Mouse (Mus musculus) liver, embryonic 11.5 days (tissue): ENCODE results near the gene Nr4a3. TPM values are rescaled to one million over a fixed set of nuclear protein-coding genes. Genes with fewer than 3 reads are reported as not detected.

Experiments used
- ATAC-seq: fragments of 200-750 bp; cut with Nextera tagmentation; replicated peaks from 2 replicates; pipeline ENCODE4 v1.8.0; 2017; ENCODE audit warnings: moderate number of reproducible peaks, mild to moderate bottlenecking, moderate TSS enrichment, moderate library complexity; ENCODE audit not compliant: low FRiP score
- DNase-seq: peaks from one replicate; pipeline ENCODE4 v3.0.0-alpha.2; 2017; ENCODE audit warnings: low spot score
- H3K27ac ChIP-seq: fragments of 300-500 bp; sonication (generic); 2 replicates; pipeline ENCODE4 v1.5.1; 2014; ENCODE audit warnings: mild to moderate bottlenecking, low read depth, low read length, control low read depth
- H3K27me3 ChIP-seq: fragments of 300-500 bp; sonication (generic); replicated peaks from 2 replicates; pipeline ENCODE4 v1.6.1; 2014; ENCODE audit warnings: low read length, mixed read lengths; ENCODE audit not compliant: control insufficient read depth, insufficient read depth
- H3K36me3 ChIP-seq: fragments of 300-500 bp; sonication (generic); 2 replicates; pipeline ENCODE4 v1.6.1; 2014; ENCODE audit warnings: mild to moderate bottlenecking, low read length, moderate library complexity, mixed read lengths; ENCODE audit not compliant: control insufficient read depth, insufficient read depth
- H3K4me1 ChIP-seq: fragments of 300-500 bp; sonication (generic); replicated peaks from 2 replicates; pipeline ENCODE4 v1.6.1; 2014; ENCODE audit warnings: low read length, mixed read lengths; ENCODE audit not compliant: control insufficient read depth, insufficient read depth
- H3K4me2 ChIP-seq: fragments of 300-500 bp; sonication (generic); 2 replicates; pipeline ENCODE4 v1.6.1; 2014; ENCODE audit warnings: mild to moderate bottlenecking, control low read depth, moderate library complexity
- H3K4me3 ChIP-seq: fragments of 300-500 bp; sonication (generic); 2 replicates; pipeline ENCODE4 v1.5.1; 2014; ENCODE audit warnings: low read depth, low read length, control low read depth
- H3K9ac ChIP-seq: fragments of 300-500 bp; sonication (generic); 2 replicates; pipeline ENCODE4 v1.6.1; 2014; ENCODE audit warnings: low read depth, low read length, control low read depth
- H3K9me3 ChIP-seq: fragments of 300-500 bp; sonication (generic); 2 replicates; pipeline ENCODE4 v1.6.1; 2016; ENCODE audit warnings: low read length, inconsistent platforms, mixed read lengths; ENCODE audit not compliant: control insufficient read depth
- WGBS: fragments of 180-500 bp; shearing (Covaris S2); extraction: QIAGEN DNeasy Blood & Tissue Kit; methylation state at CpG from one replicate; pipeline ENCODE4 v1.1.7; 2014; 5-methylcytosine and 5-hydroxymethylcytosine counted together
- polyA plus RNA-seq: library from polyadenylated mRNA; unstranded; fragments of >200 nt; fragmentation: Nextera tagmentation; extraction: Ambion mirVana; gene quantifications from 2 replicates; pipeline ENCODE4 v1.2.1, GENCODE M21; 2014

The Nr4a3 gene
- polyA plus RNA-seq = 0.04 TPM in 2 replicates

- Histone ChIP-seq H3K4me1 (peaks cover 8% of the 10 kb centered on the region; the same call in 1 of the 2 replicates), H3K36me3 (no peaks in the 10 kb centered on the region), H3K27ac (no peak within 1 kb of the TSS), H3K9ac (peak within 1 kb of the TSS; percentile 68), H3K4me2 (peak within 1 kb of the TSS; percentile 96), H3K9me3 (no peaks in the 10 kb centered on the region), H3K27me3 (peaks cover 51% of the 10 kb centered on the region), H3K4me3 (peak within 1 kb of the TSS; percentile 70)
- ATAC-seq = peak; percentile 77
- 0% methylated on average over 40 of the region's 54 CpGs for WGBS
- DNase-seq = peak; percentile 80
These were observed at the start of gene Nr4a3 for GRCm38 (mm10) chr4:48044491-48045211. TSS of gene Nr4a3 (plus strand) at chr4:48045153.

GRCm38 (mm10) chr4:48002969-48003368 lies 42.0 kb upstream of the Nr4a3 start:
- Histone ChIP-seq H3K27me3 (no peaks in the 10 kb centered on the region), H3K9me3 (no peaks in the 10 kb centered on the region), H3K4me3 (no peak overlapping the region), H3K27ac (no peak overlapping the region), H3K4me2 (no peak overlapping the region), H3K4me1 (no peaks in the 10 kb centered on the region), H3K9ac (no peak overlapping the region), H3K36me3 (no peaks in the 10 kb centered on the region)
- ATAC-seq (no peak), DNase-seq (no peak)
- 84% methylated on average over 4 of the region's 4 CpGs for WGBS

GRCm38 (mm10) chr4:48003456-48003855 lies 41.5 kb upstream of the Nr4a3 start:
- Histone ChIP-seq H3K27ac (no peak overlapping the region), H3K4me3 (no peak overlapping the region), H3K4me1 (no peaks in the 10 kb centered on the region), H3K9ac (no peak overlapping the region), H3K9me3 (no peaks in the 10 kb centered on the region), H3K4me2 (no peak overlapping the region), H3K27me3 (no peaks in the 10 kb centered on the region), H3K36me3 (no peaks in the 10 kb centered on the region)
- DNase-seq = no peak
- ATAC-seq = no peak
- WGBS = 87% methylated on average over 3 of the region's 3 CpGs

GRCm38 (mm10) chr4:48006355-48006754 lies 38.6 kb upstream of the Nr4a3 start:
- Histone ChIP-seq H3K4me1 (no peaks in the 10 kb centered on the region), H3K27ac (no peak overlapping the region), H3K36me3 (no peaks in the 10 kb centered on the region), H3K4me3 (no peak overlapping the region), H3K27me3 (no peaks in the 10 kb centered on the region), H3K9ac (no peak overlapping the region), H3K9me3 (no peaks in the 10 kb centered on the region), H3K4me2 (no peak overlapping the region)
- ATAC-seq (no peak), DNase-seq (no peak)
- 68% methylated on average over 3 of the region's 3 CpGs for WGBS

- ATAC-seq (no peak), DNase-seq (no peak)
- Histone ChIP-seq H3K9ac (no peak overlapping the region), H3K4me3 (no peak overlapping the region), H3K36me3 (no peaks in the 10 kb centered on the region), H3K4me2 (no peak overlapping the region), H3K27ac (no peak overlapping the region), H3K4me1 (no peaks in the 10 kb centered on the region), H3K9me3 (no peaks in the 10 kb centered on the region), H3K27me3 (no peaks in the 10 kb centered on the region)
- WGBS = 81% methylated on average over 3 of the region's 3 CpGs
These were observed 32.7 kb upstream of the Nr4a3 start for GRCm38 (mm10) chr4:48012209-48012608.

- Histone ChIP-seq H3K36me3 (no peaks in the 10 kb centered on the region), H3K27ac (no peak overlapping the region), H3K27me3 (no peaks in the 10 kb centered on the region), H3K9ac (no peak overlapping the region), H3K4me2 (no peak overlapping the region), H3K4me3 (no peak overlapping the region), H3K4me1 (no peaks in the 10 kb centered on the region), H3K9me3 (no peaks in the 10 kb centered on the region)
- DNase-seq (no peak), ATAC-seq (no peak)
- WGBS = 69% methylated on average over 3 of the region's 3 CpGs
These were observed 22.0 kb upstream of the Nr4a3 start for GRCm38 (mm10) chr4:48022966-48023365.

- no peaks in the 10 kb centered on the region for H3K9me3 ChIP-seq
- ATAC-seq (no peak), DNase-seq (no peak)
- no peak overlapping the region for H3K4me3 ChIP-seq
- no peaks in the 10 kb centered on the region for H3K27me3 ChIP-seq
- H3K4me1 ChIP-seq = no peaks in the 10 kb centered on the region
- no peak overlapping the region for H3K27ac ChIP-seq
- 67% methylated on average over 24 of the region's 24 CpGs for WGBS
- no peaks in the 10 kb centered on the region for H3K36me3 ChIP-seq
- no peak overlapping the region for H3K9ac ChIP-seq
- H3K4me2 ChIP-seq = no peak overlapping the region
These were observed 15.3 kb upstream of the Nr4a3 start for GRCm38 (mm10) chr4:48029652-48030051.

- DNase-seq (no peak), ATAC-seq (no peak)
- 70% methylated on average over 9 of the region's 9 CpGs for WGBS
- H3K27me3 ChIP-seq = no peaks in the 10 kb centered on the region
- H3K4me1 ChIP-seq = no peaks in the 10 kb centered on the region
- no peaks in the 10 kb centered on the region for H3K9me3 ChIP-seq
- no peak overlapping the region for H3K4me3 ChIP-seq
- no peaks in the 10 kb centered on the region for H3K36me3 ChIP-seq
- H3K4me2 ChIP-seq = no peak overlapping the region
- H3K27ac ChIP-seq = no peak overlapping the region
- no peak overlapping the region for H3K9ac ChIP-seq
These were observed 10.7 kb upstream of the Nr4a3 start for GRCm38 (mm10) chr4:48034287-48034686.

- Histone ChIP-seq H3K4me1 (no peaks in the 10 kb centered on the region), H3K27ac (no peak overlapping the region), H3K9ac (no peak overlapping the region), H3K27me3 (0 out of 2 replicates have a peak, but pooled peaks cover 3% of the 10 kb centered on the region), H3K9me3 (no peaks in the 10 kb centered on the region), H3K4me3 (no peak overlapping the region), H3K4me2 (no peak overlapping the region), H3K36me3 (no peaks in the 10 kb centered on the region)
- DNase-seq (no peak), ATAC-seq (no peak)
- 78% methylated on average over 4 of the region's 4 CpGs for WGBS
These were observed 7.3 kb upstream of the Nr4a3 start for GRCm38 (mm10) chr4:48037646-48038045.
